Mouse (Mus musculus) forebrain, postnatal 0 days (tissue): ENCODE data around the gene Cyp26b1. TPM values are rescaled to one million over a fixed set of nuclear protein-coding genes. Genes with fewer than 3 reads are reported as not detected.
A peak's percentile ranks its signal among the peaks of the same experiment; 100 is the strongest.

ENCODE experiments used
- ATAC-seq: fragments of 200-750 bp; cut with Nextera tagmentation; 2 replicates; pipeline ENCODE4 v1.8.0; 2017; ENCODE audit warnings: mild to moderate bottlenecking, moderate library complexity
- DNase-seq: peaks from one replicate; pipeline ENCODE4 v3.0.0-alpha.2; 2015
- H3K27ac ChIP-seq: fragments of 300-500 bp; sonication (generic); 2 replicates; pipeline ENCODE4 v1.5.1; 2014; ENCODE audit warnings: low read depth, mild to moderate bottlenecking, antibody characterized with exemption, low read length, moderate library complexity, mixed read lengths
- H3K27me3 ChIP-seq: fragments of 300-500 bp; sonication (generic); 2 replicates; pipeline ENCODE4 v1.6.1; 2014; ENCODE audit warnings: mild to moderate bottlenecking, low read length, mixed read lengths; ENCODE audit not compliant: insufficient read depth
- H3K36me3 ChIP-seq: fragments of 300-500 bp; sonication (generic); 2 replicates; pipeline ENCODE4 v1.6.1; 2014; ENCODE audit warnings: mild to moderate bottlenecking, moderate library complexity; ENCODE audit not compliant: insufficient read depth
- H3K4me1 ChIP-seq: fragments of 300-500 bp; sonication (generic); 2 replicates; pipeline ENCODE4 v1.6.1; 2014; ENCODE audit warnings: antibody characterized with exemption; ENCODE audit not compliant: insufficient read depth
- H3K4me2 ChIP-seq: fragments of 300-500 bp; sonication (generic); 2 replicates; pipeline ENCODE4 v1.6.1; 2014; ENCODE audit warnings: low read depth, mild to moderate bottlenecking, moderate library complexity
- H3K4me3 ChIP-seq: fragments of 300-500 bp; sonication (generic); 2 replicates; pipeline ENCODE4 v1.5.1; 2014; ENCODE audit warnings: low read depth, low read length, mixed read lengths
- H3K9ac ChIP-seq: fragments of 300-500 bp; sonication (generic); 2 replicates; pipeline ENCODE4 v1.6.1; 2014; ENCODE audit warnings: mild to moderate bottlenecking
- H3K9me3 ChIP-seq: fragments of 300-500 bp; sonication (generic); 2 replicates; pipeline ENCODE4 v1.6.1; 2016; ENCODE audit warnings: low read length
- CTCF ChIP-seq: sonication (generic); IDR thresholded peaks from 2 replicates; pipeline ENCODE4 v1.5.1; 2016; ENCODE audit warnings: antibody characterized with exemption, control low read depth, low read depth
- WGBS: fragments of 180-500 bp; shearing (Covaris S2); extraction: QIAGEN DNeasy Blood & Tissue Kit; methylation state at CpG from one replicate; pipeline ENCODE4 v1.1.7; 2014; 5-methylcytosine and 5-hydroxymethylcytosine counted together
- polyA plus RNA-seq: library from polyadenylated mRNA; unstranded; fragments of >200 nt; fragmentation: Nextera tagmentation; extraction: Ambion mirVana; gene quantifications from 2 replicates; pipeline ENCODE4 v1.2.1, GENCODE M21; 2015
- total RNA-seq: library from RNA; depleted of rRNA; stranded (reverse); fragments of >200 nt; gene quantifications from 2 replicates; pipeline ENCODE4 v1.2.3, GENCODE M21; 2014

The Cyp26b1 gene
- total and polyA plus RNA-seq, 2 experiments from 2014 or later, result 6.5 to 10.6 TPM

DNA sequence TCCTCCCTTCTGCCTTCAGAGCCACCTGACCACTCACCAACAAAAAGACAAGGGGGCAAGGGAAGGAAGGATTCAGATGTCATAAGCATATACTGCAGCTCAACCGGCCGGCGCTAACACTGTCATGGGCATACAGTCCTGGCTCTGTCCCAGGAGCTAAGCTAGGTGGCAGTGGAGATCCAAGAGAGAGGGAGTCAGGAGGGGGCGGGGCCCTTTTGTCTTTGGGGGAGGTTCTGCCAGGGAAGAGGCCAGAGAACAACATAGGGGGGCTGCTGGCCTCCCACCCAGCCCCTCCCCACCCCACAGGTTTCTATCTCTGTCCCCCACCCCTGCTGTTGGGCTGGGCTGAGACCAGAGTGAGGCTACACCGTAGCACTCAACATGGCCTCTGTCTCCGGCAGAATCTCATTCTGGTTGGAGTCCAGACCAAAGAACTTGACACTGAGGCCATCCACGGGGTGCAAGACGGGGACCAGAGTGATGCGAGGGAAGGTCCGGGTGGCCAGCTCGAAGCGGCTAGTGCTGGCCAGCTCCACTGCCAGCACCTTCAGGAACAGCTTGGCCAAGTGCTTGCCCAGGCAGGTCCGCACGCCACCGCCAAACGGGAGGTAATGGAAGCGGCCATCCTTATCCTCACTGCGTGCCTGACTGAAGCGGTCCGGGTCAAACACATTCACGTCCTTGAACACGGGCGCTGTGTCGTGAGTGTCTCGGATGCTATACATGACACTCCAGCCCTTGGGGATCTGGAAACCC is 19.6 kb downstream of the Cyp26b1 start:
- Histone ChIP-seq H3K9me3 (no peaks in the 10 kb centered on the region), H3K4me3 (no peak overlapping the region), H3K36me3 (no peaks in the 10 kb centered on the region), H3K27me3 (no peaks in the 10 kb centered on the region), H3K9ac (no peak overlapping the region), H3K4me1 (no peaks in the 10 kb centered on the region), H3K27ac (no peak overlapping the region), H3K4me2 (no peak overlapping the region)
- DNase-seq, result peak; percentile 27
- peak; percentile 37; the same call in 1 of the 2 replicates for TF ChIP-seq CTCF
- peak; percentile 46; the same call in 1 of the 2 replicates for ATAC-seq
- WGBS, result 43% methylated on average over 25 of the region's 25 CpGs

DNA sequence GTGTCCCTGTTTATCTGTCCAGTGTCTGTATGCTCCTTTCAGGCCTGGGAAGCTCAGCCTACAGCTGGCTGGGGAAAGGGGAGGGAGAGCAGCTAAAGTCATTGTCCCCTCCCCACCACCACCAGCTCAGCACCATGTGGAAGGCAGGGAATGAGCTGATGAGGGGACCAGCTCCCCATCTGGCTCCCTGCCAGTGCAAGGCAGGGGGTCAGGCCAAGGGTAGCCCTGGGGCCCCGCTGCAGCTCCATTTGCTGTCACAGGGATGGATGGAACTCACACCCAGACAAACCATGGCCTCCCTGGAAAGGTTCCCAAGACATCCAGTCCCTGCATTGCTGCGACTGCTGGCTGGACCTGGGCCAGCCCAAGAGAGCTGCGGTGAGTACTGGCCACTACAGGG is 23.7 kb downstream of the Cyp26b1 start:
- no peak for DNase-seq
- no peak for TF ChIP-seq CTCF
- WGBS, result 46% methylated on average over 3 of the region's 3 CpGs
- Histone ChIP-seq H3K4me3 (no peak overlapping the region), H3K4me2 (no peak overlapping the region), H3K27ac (no peak overlapping the region), H3K9ac (no peak overlapping the region), H3K36me3 (no peaks in the 10 kb centered on the region), H3K9me3 (no peaks in the 10 kb centered on the region), H3K27me3 (no peaks in the 10 kb centered on the region), H3K4me1 (no peaks in the 10 kb centered on the region)
- ATAC-seq, result no peak

DNA sequence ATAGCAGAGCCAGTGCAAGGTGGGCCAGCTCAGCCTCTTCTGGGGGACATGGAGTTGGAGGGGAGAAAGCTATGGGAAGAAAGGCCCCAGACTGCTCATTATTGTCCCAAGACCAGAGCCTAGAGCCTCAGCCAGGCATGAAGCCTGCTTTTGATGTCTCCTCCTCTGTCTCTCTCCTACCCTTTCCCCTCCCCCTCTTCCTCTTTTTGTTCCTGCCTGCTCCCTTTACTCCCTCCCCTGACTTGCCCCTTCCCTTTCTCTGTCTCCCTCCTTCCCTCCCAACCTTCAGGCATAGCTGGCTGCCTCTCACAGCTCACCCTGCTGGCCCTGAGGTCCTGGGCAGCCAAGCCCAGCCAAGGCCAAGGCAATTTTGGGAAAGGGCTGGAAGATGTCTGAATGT is 24.1 kb downstream of the Cyp26b1 start:
- Histone ChIP-seq H3K27ac (no peak overlapping the region), H3K9me3 (no peaks in the 10 kb centered on the region), H3K4me3 (no peak overlapping the region), H3K27me3 (no peaks in the 10 kb centered on the region), H3K4me2 (no peak overlapping the region), H3K9ac (no peak overlapping the region), H3K4me1 (no peaks in the 10 kb centered on the region), H3K36me3 (no peaks in the 10 kb centered on the region)
- DNase-seq (no peak), ATAC-seq (no peak)
- TF ChIP-seq CTCF, result no peak

DNA sequence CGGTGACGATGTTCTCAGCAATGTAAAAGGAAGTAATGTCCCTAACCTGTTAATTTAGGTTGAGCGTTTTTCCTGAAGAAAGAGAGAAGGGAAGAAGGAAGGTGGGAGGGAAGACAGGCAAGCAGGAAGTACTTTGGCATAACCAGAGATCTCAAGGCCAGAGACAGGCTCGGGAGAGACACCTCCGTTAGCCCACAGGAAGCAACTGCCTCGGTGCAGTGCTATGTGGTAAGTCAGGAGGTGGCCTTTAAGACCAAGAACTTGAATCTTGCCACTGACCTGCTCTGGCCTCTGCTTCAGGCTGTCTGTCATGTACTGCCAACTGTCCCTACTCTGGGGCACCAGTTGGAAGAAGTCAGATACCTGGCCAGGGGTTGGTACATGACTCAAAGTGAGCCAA is 24.8 kb downstream of the Cyp26b1 start:
- 91% methylated on average over 6 of the region's 6 CpGs for WGBS
- no peaks in the 10 kb centered on the region for H3K36me3 ChIP-seq
- ATAC-seq (no peak), DNase-seq (no peak)
- H3K4me1 ChIP-seq, result no peaks in the 10 kb centered on the region
- H3K27me3 ChIP-seq, result no peaks in the 10 kb centered on the region
- H3K9me3 ChIP-seq, result no peaks in the 10 kb centered on the region
- H3K27ac ChIP-seq, result no peak overlapping the region
- no peak overlapping the region for H3K9ac ChIP-seq
- H3K4me2 ChIP-seq, result no peak overlapping the region
- H3K4me3 ChIP-seq, result no peak overlapping the region
- no peak for TF ChIP-seq CTCF

DNA sequence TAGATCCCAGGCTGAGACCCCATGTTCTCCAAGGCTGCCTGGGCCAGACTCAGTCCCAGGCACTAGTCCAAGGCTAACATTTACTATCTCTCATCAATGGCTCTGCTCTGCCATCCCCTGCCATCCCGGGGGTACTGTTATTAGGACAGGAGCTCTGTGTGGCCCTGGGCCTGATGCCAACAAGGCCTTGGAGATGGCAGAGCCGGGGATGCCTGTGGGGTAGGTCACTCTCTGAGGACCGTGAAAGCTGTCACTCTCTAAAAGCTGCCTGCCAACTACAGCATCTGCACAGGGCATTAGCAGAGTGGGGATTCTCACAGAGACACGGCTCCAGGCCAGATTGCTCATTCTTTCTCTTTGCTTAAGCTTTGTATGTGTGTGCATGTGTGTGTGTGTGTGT is 26.0 kb downstream of the Cyp26b1 start:
- Histone ChIP-seq H3K4me3 (no peak overlapping the region), H3K4me2 (no peak overlapping the region)

DNA sequence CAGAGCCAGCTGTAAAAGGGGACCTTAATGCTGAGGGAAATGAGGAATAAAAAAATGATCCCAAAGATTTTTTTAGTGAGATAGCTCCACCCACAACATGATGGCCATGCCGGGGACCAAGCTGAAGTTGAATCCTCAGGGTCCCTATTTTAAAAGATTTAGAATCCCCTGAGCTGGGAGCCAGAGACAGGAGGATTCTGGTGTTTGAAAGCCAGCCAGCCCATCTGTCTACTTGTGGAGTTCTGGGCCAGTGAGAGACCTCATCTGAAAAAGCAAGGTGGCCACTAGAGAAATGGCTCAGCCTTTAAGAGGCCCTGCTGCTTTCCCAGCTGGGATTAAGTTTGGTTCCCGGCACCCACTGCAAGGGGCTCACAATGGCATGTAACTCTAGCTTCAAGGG is 26.9 kb downstream of the Cyp26b1 start:
- Histone ChIP-seq H3K27ac (no peak overlapping the region), H3K4me1 (no peaks in the 10 kb centered on the region), H3K9me3 (no peaks in the 10 kb centered on the region), H3K27me3 (no peaks in the 10 kb centered on the region), H3K36me3 (no peaks in the 10 kb centered on the region), H3K4me3 (no peak overlapping the region), H3K4me2 (no peak overlapping the region), H3K9ac (no peak overlapping the region)
- TF ChIP-seq CTCF, result no peak
- 63% methylated on average over 2 of the region's 2 CpGs for WGBS
- ATAC-seq, result no peak
- no peak for DNase-seq

More for the DNA sequence above, 26.0 kb downstream of the Cyp26b1 start:
- ATAC-seq (no peak), DNase-seq (no peak)
- Histone ChIP-seq H3K27ac (no peak overlapping the region), H3K9me3 (no peaks in the 10 kb centered on the region), H3K36me3 (no peaks in the 10 kb centered on the region), H3K4me1 (no peaks in the 10 kb centered on the region), H3K27me3 (no peaks in the 10 kb centered on the region), H3K9ac (no peak overlapping the region)
- 29% methylated on average over 4 of the region's 4 CpGs for WGBS
- no peak for TF ChIP-seq CTCF

DNA sequence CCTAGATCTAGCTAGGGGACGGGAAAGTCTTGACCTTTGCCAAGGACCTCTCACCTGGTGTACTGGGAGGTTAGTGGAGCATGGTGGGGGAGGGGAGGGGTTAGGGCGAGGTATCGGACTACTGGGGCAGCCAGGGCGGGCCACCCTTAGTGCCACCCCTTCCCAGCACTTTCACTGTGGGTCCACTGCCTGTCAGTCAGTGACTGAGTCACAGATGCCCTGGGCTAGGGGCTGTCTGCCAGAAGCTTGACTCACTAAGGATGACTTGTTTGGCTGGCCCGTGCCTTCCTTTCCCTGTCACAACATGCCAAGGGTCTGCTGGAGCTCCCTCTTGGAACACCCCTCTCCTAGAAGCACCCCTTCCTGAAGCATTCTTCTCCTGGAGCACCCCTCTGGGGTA is 28.5 kb downstream of the Cyp26b1 start:
- WGBS, result 79% methylated on average over 5 of the region's 5 CpGs
- Histone ChIP-seq H3K4me2 (no peak overlapping the region), H3K27ac (no peak overlapping the region), H3K36me3 (no peaks in the 10 kb centered on the region), H3K9ac (no peak overlapping the region), H3K4me1 (no peaks in the 10 kb centered on the region), H3K27me3 (no peaks in the 10 kb centered on the region), H3K4me3 (no peak overlapping the region), H3K9me3 (no peaks in the 10 kb centered on the region)
- ATAC-seq (no peak), DNase-seq (no peak)
- TF ChIP-seq CTCF, result no peak
